Mouse (Mus musculus) kidney, adult 2 months (tissue): ENCODE measurements around the gene Rabgap1. TPM values are rescaled to one million over a fixed set of nuclear protein-coding genes. Genes with fewer than 3 reads are reported as not detected.

Source experiments
- DNase-seq: peaks from one replicate; pipeline ENCODE4 v3.0.0; 2021
- H3K27ac ChIP-seq: fragments of 200-500 bp; 2 replicates; pipeline ENCODE4 v1.5.1; 2012; ENCODE audit warnings: low read depth, low read length, control low read depth, inconsistent platforms; ENCODE audit not compliant: insufficient read depth
- H3K27me3 ChIP-seq: fragments of 200-500 bp; replicated peaks from 2 replicates; pipeline ENCODE4 v1.6.1; 2012; ENCODE audit warnings: mild to moderate bottlenecking, moderate library complexity, low read length, inconsistent platforms; ENCODE audit not compliant: control insufficient read depth, insufficient read depth
- H3K36me3 ChIP-seq: fragments of 200-500 bp; 2 replicates; pipeline ENCODE4 v1.6.1; 2012; ENCODE audit warnings: mild to moderate bottlenecking, moderate library complexity, low read length, inconsistent platforms; ENCODE audit not compliant: control insufficient read depth, insufficient read depth
- H3K4me1 ChIP-seq: fragments of 200-500 bp; 2 replicates; pipeline ENCODE4 v1.6.1; 2011; ENCODE audit warnings: low read length; ENCODE audit not compliant: control insufficient read depth, insufficient read depth
- H3K4me3 ChIP-seq: fragments of 200-500 bp; 2 replicates; pipeline ENCODE4 v1.5.1; 2011; ENCODE audit warnings: mild to moderate bottlenecking, low read depth, low read length, control low read depth; ENCODE audit not compliant: insufficient read depth
- CTCF ChIP-seq: fragments of 200-500 bp; conservative IDR thresholded peaks from 2 replicates; pipeline ENCODE4 v1.5.1; 2011; ENCODE audit warnings: low read depth, mild to moderate bottlenecking, control low read depth, low read length, moderate library complexity, mixed read lengths; ENCODE audit not compliant: insufficient read depth, insufficient read length
- POLR2A ChIP-seq: fragments of 200-500 bp; IDR thresholded peaks from one replicate; pipeline ENCODE4 v1.6.1; 2011; ENCODE audit warnings: low read depth, low read length, control low read depth
- WGBS: fragments of 180-500 bp; shearing (Covaris S2); methylation state at CpG from one replicate; pipeline ENCODE4 v1.1.7; 2018; 5-methylcytosine and 5-hydroxymethylcytosine counted together
- polyA plus RNA-seq: library from polyadenylated mRNA; depleted of rRNA; stranded (reverse); fragments of >200 nt; gene quantifications from 2 replicates; pipeline ENCODE4 v1.2.3, GENCODE M21; 2012

Gene Rabgap1
- polyA plus RNA-seq, 1 experiment: 10.5 TPM

- Histone ChIP-seq H3K4me1 (no peaks in the 10 kb centered on the region), H3K27ac (no peak within 1 kb of the TSS), H3K27me3 (no peaks in the 10 kb centered on the region), H3K4me3 (0 out of 2 replicates have a peak within 1 kb of the TSS, but pooled peaks have one; percentile 11), H3K36me3 (peaks cover 3% of the 10 kb centered on the region; the same call in 1 of the 2 replicates)
- TF ChIP-seq POLR2A (no peak), CTCF (no peak)
- 44% methylated on average over 11 of the region's 11 CpGs for WGBS
- DNase-seq: no peak
Measured at GRCm38 (mm10) chr2:37516030-37516710, 73.1 kb downstream of the Rabgap1 start, which contains the start of gene Gpr21. Gene Gpr21, plus strand, starts transcription at chr2:37516332.

- DNase-seq: no peak
- peaks cover 3% of the 10 kb centered on the region; the same call in 1 of the 2 replicates for H3K36me3 ChIP-seq
- WGBS: 49% methylated on average over 4 of the region's 4 CpGs
- H3K27ac ChIP-seq: no peak overlapping the region
- H3K4me1 ChIP-seq: no peaks in the 10 kb centered on the region
- H3K4me3 ChIP-seq: no peak overlapping the region
- H3K27me3 ChIP-seq: no peaks in the 10 kb centered on the region
- no peak for TF ChIP-seq POLR2A
- no peak for TF ChIP-seq CTCF
Measured at GRCm38 (mm10) chr2:37516922-37517462, 73.9 kb downstream of the Rabgap1 start.

- TF ChIP-seq CTCF: no peak
- no peak for TF ChIP-seq POLR2A
- Histone ChIP-seq H3K4me3 (no peak overlapping the region), H3K27ac (no peak overlapping the region), H3K4me1 (no peaks in the 10 kb centered on the region), H3K36me3 (no peaks in the 10 kb centered on the region), H3K27me3 (no peaks in the 10 kb centered on the region)
- 84% methylated on average over 4 of the region's 4 CpGs for WGBS
- no peak for DNase-seq
Measured at GRCm38 (mm10) chr2:37518561-37519285, 75.6 kb downstream of the Rabgap1 start.

GRCm38 (mm10) chr2:37519286-37519640, 76.2 kb downstream of the Rabgap1 start:
- TF ChIP-seq CTCF: no peak
- TF ChIP-seq POLR2A: no peak
- Histone ChIP-seq H3K27me3 (no peaks in the 10 kb centered on the region), H3K27ac (no peak overlapping the region), H3K4me1 (no peaks in the 10 kb centered on the region), H3K4me3 (no peak overlapping the region), H3K36me3 (no peaks in the 10 kb centered on the region)
- 92% methylated on average over 1 of the region's 1 CpGs for WGBS
- no peak for DNase-seq

GRCm38 (mm10) chr2:37527587-37527986, 84.5 kb downstream of the Rabgap1 start:
- no peak for DNase-seq
- Histone ChIP-seq H3K27me3 (no peaks in the 10 kb centered on the region), H3K4me3 (no peak overlapping the region), H3K27ac (no peak overlapping the region), H3K36me3 (no peaks in the 10 kb centered on the region), H3K4me1 (no peaks in the 10 kb centered on the region)
- TF ChIP-seq POLR2A: no peak
- TF ChIP-seq CTCF: no peak

GRCm38 (mm10) chr2:37529397-37529796, 86.3 kb downstream of the Rabgap1 start:
- no peak overlapping the region for H3K27ac ChIP-seq
- 98% methylated on average over 2 of the region's 2 CpGs for WGBS
- H3K27me3 ChIP-seq: no peaks in the 10 kb centered on the region

GRCm38 (mm10) chr2:37530766-37531165, 87.7 kb downstream of the Rabgap1 start:
- H3K4me1 ChIP-seq: no peaks in the 10 kb centered on the region
- H3K36me3 ChIP-seq: no peaks in the 10 kb centered on the region; the same call in 1 of the 2 replicates
- no peak overlapping the region for H3K4me3 ChIP-seq
- H3K27ac ChIP-seq: no peak overlapping the region; the same call in 1 of the 2 replicates
- TF ChIP-seq CTCF (no peak), POLR2A (no peak)
- no peaks in the 10 kb centered on the region for H3K27me3 ChIP-seq
- DNase-seq: no peak
- WGBS: 91% methylated on average over 1 of the region's 1 CpGs

More at GRCm38 (mm10) chr2:37529397-37529796, 86.3 kb downstream of the Rabgap1 start:
- H3K4me1 ChIP-seq: no peaks in the 10 kb centered on the region
- H3K4me3 ChIP-seq: no peak overlapping the region
- H3K36me3 ChIP-seq: no peaks in the 10 kb centered on the region; the same call in 1 of the 2 replicates
- TF ChIP-seq CTCF (no peak), POLR2A (no peak)
- no peak for DNase-seq
